Mouse (Mus musculus): Measurements from ENCODE around the gene Med19. TPM values are rescaled to one million over a fixed set of nuclear protein-coding genes. Genes with fewer than 3 reads are reported as not detected.

The Med19 gene
- polyA plus RNA-seq, 1 experiment from 2014 or later = 64.5 TPM

GRCm38 (mm10) chr2:84682605-84683183, 4.5 kb downstream of the Med19 start:
- no peak overlapping the region for H3K4me3 ChIP-seq (ENCODE audit: low read depth, low read length)
- H3K9ac ChIP-seq (replicated peaks; ENCODE audit: low read depth, low read length) = no peak overlapping the region
- H3K36me3 ChIP-seq (ENCODE audit: control insufficient read depth, insufficient read depth, low read length) = peaks cover 22% of the 10 kb centered on the region
- H3K27me3 ChIP-seq (ENCODE audit: control insufficient read depth, insufficient read depth, low read length) = no peaks in the 10 kb centered on the region
- H3K4me2 ChIP-seq (ENCODE audit: low read depth, low read length) = no peak overlapping the region
- 88% methylated on average over 6 of the region's 6 CpGs for WGBS
- H3K4me1 ChIP-seq (ENCODE audit: control insufficient read depth, insufficient read depth, low read length) = peaks cover 11% of the 10 kb centered on the region
- no peaks in the 10 kb centered on the region for H3K9me3 ChIP-seq (ENCODE audit: control insufficient read depth, low read length)
- no peak overlapping the region for H3K27ac ChIP-seq (ENCODE audit: low read depth, low read length)
- no peak for ATAC-seq (ENCODE audit: low read depth)

DNA sequence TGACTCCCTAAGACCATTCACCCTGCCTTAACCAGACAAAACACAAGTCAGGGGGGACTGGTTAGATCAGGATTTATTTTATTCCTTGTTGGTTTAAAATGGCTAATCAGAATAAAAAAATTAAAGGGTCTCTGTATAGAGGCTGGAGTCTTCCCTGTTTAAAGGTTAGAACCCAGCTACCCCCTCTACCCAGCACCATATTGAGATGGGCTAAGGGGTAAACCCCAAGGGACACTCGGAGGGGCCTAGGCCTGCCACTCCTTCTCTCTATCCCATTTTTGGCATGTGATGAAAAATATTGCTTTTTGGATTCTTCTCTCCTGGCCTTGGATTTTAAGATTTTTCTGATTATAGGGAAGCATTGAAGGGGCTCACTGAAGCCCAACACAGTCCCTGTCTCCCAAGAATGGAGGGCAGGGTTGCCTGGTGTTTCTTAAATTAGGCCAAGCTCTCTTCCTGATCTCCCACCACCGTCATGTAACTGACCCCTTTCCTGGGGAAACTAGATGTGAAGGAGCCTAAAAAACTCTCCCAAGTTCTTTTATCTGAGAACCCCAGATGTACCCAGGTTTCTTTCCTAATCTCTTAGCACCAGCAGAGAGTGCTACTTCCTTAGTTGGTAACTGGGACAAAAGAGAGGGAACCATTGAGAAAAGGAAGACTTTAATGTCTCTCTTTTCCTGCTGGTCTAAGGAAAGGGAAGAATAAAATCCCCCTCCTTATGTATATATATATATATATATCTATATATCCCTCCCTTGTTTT, 10.1 kb downstream of the Med19 start:
- WGBS = 73% methylated on average over 2 of the region's 2 CpGs
- no peak overlapping the region for H3K4me3 ChIP-seq (ENCODE audit: low read depth, low read length)
- H3K36me3 ChIP-seq (ENCODE audit: control insufficient read depth, insufficient read depth, low read length) = peaks cover 66% of the 10 kb centered on the region
- H3K4me2 ChIP-seq (ENCODE audit: low read depth, low read length) = no peak overlapping the region
- H3K4me1 ChIP-seq (ENCODE audit: control insufficient read depth, insufficient read depth, low read length) = no peaks in the 10 kb centered on the region
- H3K27ac ChIP-seq (ENCODE audit: low read depth, low read length) = no peak overlapping the region
- no peaks in the 10 kb centered on the region for H3K27me3 ChIP-seq (ENCODE audit: control insufficient read depth, insufficient read depth, low read length)
- no peak for ATAC-seq (ENCODE audit: low read depth)
- H3K9me3 ChIP-seq (ENCODE audit: control insufficient read depth, low read length) = no peaks in the 10 kb centered on the region
- H3K9ac ChIP-seq (replicated peaks; ENCODE audit: low read depth, low read length) = no peak overlapping the region

DNA sequence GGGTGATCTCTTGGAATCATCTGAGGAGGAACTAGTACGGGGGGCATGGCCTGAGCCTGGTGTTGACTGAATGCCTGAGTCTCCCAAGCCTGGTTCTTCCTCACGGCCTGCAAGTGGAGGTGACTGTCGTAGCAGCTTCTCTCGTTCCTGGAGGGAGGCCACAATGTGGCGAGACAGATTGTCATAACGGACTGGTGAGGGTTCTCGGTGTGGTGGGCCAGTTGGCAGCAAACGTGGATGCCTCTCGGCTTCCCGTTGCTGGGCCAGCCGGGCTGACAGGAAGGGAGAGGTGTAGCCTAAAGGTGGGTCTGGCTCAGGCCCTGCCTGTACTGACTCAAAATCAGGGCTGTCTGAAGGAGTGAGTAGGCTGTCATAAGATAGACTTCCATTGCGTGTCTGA, 11.8 kb downstream of the Med19 start:
- WGBS = 97% methylated on average over 12 of the region's 12 CpGs

GRCm38 (mm10) chr2:84695007-84695695, 16.9 kb downstream of the Med19 start:
- Histone ChIP-seq H3K4me3 (ENCODE audit: low read depth, low read length) (no peak overlapping the region), H3K36me3 (ENCODE audit: control insufficient read depth, insufficient read depth, low read length) (peaks cover 53% of the 10 kb centered on the region), H3K27ac (ENCODE audit: low read depth, low read length) (no peak overlapping the region), H3K9me3 (ENCODE audit: control insufficient read depth, low read length) (no peaks in the 10 kb centered on the region), H3K27me3 (ENCODE audit: control insufficient read depth, insufficient read depth, low read length) (no peaks in the 10 kb centered on the region), H3K9ac (replicated peaks; ENCODE audit: low read depth, low read length) (no peak overlapping the region), H3K4me2 (ENCODE audit: low read depth, low read length) (no peak overlapping the region), H3K4me1 (ENCODE audit: control insufficient read depth, insufficient read depth, low read length) (no peaks in the 10 kb centered on the region)
- no peak for ATAC-seq (ENCODE audit: low read depth)
- WGBS = 95% methylated on average over 5 of the region's 5 CpGs

More for the DNA sequence above, 11.8 kb downstream of the Med19 start:
- H3K4me2 ChIP-seq (ENCODE audit: low read depth, low read length) = no peak overlapping the region
- no peaks in the 10 kb centered on the region for H3K9me3 ChIP-seq (ENCODE audit: control insufficient read depth, low read length)
- no peaks in the 10 kb centered on the region for H3K27me3 ChIP-seq (ENCODE audit: control insufficient read depth, insufficient read depth, low read length)
- H3K36me3 ChIP-seq (ENCODE audit: control insufficient read depth, insufficient read depth, low read length) = peaks cover 73% of the 10 kb centered on the region
- ATAC-seq (ENCODE audit: low read depth) = no peak
- H3K9ac ChIP-seq (replicated peaks; ENCODE audit: low read depth, low read length) = no peak overlapping the region
- H3K27ac ChIP-seq (ENCODE audit: low read depth, low read length) = no peak overlapping the region
- H3K4me3 ChIP-seq (ENCODE audit: low read depth, low read length) = no peak overlapping the region
- H3K4me1 ChIP-seq (ENCODE audit: control insufficient read depth, insufficient read depth, low read length) = no peaks in the 10 kb centered on the region

DNA sequence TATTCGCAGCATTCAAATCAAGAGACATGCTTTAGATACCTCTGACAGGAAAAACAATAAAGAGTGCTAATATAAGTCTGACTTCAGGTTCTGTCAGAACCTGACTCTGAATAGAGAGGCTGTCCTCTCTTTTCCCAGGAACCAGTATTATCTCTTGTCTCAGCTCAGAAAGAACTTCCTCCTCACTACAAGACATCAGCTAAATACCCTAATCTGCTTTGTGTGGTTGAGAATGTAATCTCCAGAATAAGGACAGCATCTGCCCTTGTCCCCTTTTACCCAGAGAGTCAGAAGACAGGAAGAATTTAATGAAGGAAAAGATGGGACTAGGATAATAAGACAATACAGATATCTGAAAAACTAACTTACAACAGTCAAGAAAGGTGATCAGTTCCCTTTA, 25.3 kb downstream of the Med19 start:
- Histone ChIP-seq H3K27ac (ENCODE audit: low read depth, low read length) (no peak overlapping the region), H3K36me3 (ENCODE audit: control insufficient read depth, insufficient read depth, low read length) (0 out of 2 replicates have a peak, but pooled peaks cover 4% of the 10 kb centered on the region), H3K9me3 (ENCODE audit: control insufficient read depth, low read length) (no peaks in the 10 kb centered on the region), H3K4me2 (ENCODE audit: low read depth, low read length) (no peak overlapping the region), H3K4me3 (ENCODE audit: low read depth, low read length) (no peak overlapping the region), H3K4me1 (ENCODE audit: control insufficient read depth, insufficient read depth, low read length) (peaks cover 3% of the 10 kb centered on the region; the same call in 1 of the 2 replicates), H3K27me3 (ENCODE audit: control insufficient read depth, insufficient read depth, low read length) (no peaks in the 10 kb centered on the region), H3K9ac (replicated peaks; ENCODE audit: low read depth, low read length) (no peak overlapping the region)
- ATAC-seq (ENCODE audit: low read depth) = no peak
- 95% methylated on average over 1 of the region's 1 CpGs for WGBS

DNA sequence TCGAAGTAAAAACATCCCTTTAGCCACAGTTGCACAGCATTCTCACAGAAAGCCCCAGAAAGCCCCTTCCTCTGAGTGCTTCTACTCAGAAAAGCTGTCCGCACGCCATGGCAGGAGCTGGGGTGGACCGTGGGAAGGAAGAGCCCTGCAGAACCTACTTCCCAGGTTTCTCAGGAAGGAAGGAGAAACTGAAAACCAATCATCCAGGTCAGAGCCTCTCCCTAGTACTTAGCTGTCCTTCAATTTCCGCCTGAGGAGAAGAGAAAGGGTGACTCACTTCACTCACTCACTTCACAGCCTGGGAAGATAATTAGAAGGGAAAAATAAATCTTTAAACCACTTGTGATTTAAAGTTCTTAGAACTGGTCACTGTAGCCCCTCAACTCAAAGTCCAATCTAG, 26.1 kb downstream of the Med19 start:
- H3K27me3 ChIP-seq (ENCODE audit: control insufficient read depth, insufficient read depth, low read length) = no peaks in the 10 kb centered on the region
- H3K9me3 ChIP-seq (ENCODE audit: control insufficient read depth, low read length) = no peaks in the 10 kb centered on the region
- H3K4me2 ChIP-seq (ENCODE audit: low read depth, low read length) = no peak overlapping the region
- no peak overlapping the region for H3K9ac ChIP-seq (replicated peaks; ENCODE audit: low read depth, low read length)
- H3K4me1 ChIP-seq (ENCODE audit: control insufficient read depth, insufficient read depth, low read length) = peaks cover 3% of the 10 kb centered on the region; the same call in 1 of the 2 replicates
- H3K4me3 ChIP-seq (ENCODE audit: low read depth, low read length) = no peak overlapping the region
- WGBS = 92% methylated on average over 5 of the region's 5 CpGs
- ATAC-seq (ENCODE audit: low read depth) = no peak
- H3K36me3 ChIP-seq (ENCODE audit: control insufficient read depth, insufficient read depth, low read length) = 0 out of 2 replicates have a peak, but pooled peaks cover 2% of the 10 kb centered on the region
- H3K27ac ChIP-seq (ENCODE audit: low read depth, low read length) = no peak overlapping the region

GRCm38 (mm10) chr2:84705295-84705694, 27.1 kb downstream of the Med19 start:
- H3K27ac ChIP-seq (ENCODE audit: low read depth, low read length) = no peak overlapping the region
- H3K36me3 ChIP-seq (ENCODE audit: control insufficient read depth, insufficient read depth, low read length) = peaks cover 3% of the 10 kb centered on the region; the same call in 1 of the 2 replicates

DNA sequence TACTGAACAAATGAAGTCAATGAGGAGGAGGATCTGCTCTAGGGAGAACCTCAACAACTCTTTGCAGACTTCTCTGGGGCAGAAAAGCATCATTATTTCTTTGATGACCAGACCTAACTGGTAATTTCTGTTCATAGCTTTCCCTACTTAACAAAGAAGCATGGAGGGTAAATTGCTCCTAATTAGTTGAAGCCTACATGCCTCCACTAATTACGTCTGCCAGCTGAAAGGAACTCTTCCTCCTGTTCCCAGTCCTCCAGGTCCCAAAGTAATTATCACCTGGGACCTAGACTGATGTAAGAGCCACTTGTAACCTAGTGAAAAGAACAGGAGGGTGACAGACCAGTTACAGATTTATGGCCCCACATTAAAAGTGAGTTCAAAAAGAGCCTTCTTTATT, 29.3 kb downstream of the Med19 start:
- Histone ChIP-seq H3K27ac (ENCODE audit: low read depth, low read length) (no peak overlapping the region), H3K9ac (replicated peaks; ENCODE audit: low read depth, low read length) (no peak overlapping the region), H3K4me3 (ENCODE audit: low read depth, low read length) (no peak overlapping the region), H3K9me3 (ENCODE audit: control insufficient read depth, low read length) (no peaks in the 10 kb centered on the region), H3K4me1 (ENCODE audit: control insufficient read depth, insufficient read depth, low read length) (peaks cover 4% of the 10 kb centered on the region; the same call in 1 of the 2 replicates), H3K4me2 (ENCODE audit: low read depth, low read length) (no peak overlapping the region), H3K27me3 (ENCODE audit: control insufficient read depth, insufficient read depth, low read length) (no peaks in the 10 kb centered on the region), H3K36me3 (ENCODE audit: control insufficient read depth, insufficient read depth, low read length) (peaks cover 10% of the 10 kb centered on the region; the same call in 1 of the 2 replicates)
- no peak for ATAC-seq (ENCODE audit: low read depth)
- WGBS = 13% methylated on average over 1 of the region's 1 CpGs

More at GRCm38 (mm10) chr2:84705295-84705694, 27.1 kb downstream of the Med19 start:
- H3K27me3 ChIP-seq (ENCODE audit: control insufficient read depth, insufficient read depth, low read length) = no peaks in the 10 kb centered on the region
- WGBS = 95% methylated on average over 1 of the region's 1 CpGs
- H3K4me3 ChIP-seq (ENCODE audit: low read depth, low read length) = no peak overlapping the region
- no peak overlapping the region for H3K4me2 ChIP-seq (ENCODE audit: low read depth, low read length)
- no peaks in the 10 kb centered on the region for H3K9me3 ChIP-seq (ENCODE audit: control insufficient read depth, low read length)
- no peak overlapping the region for H3K9ac ChIP-seq (replicated peaks; ENCODE audit: low read depth, low read length)
- peaks cover 3% of the 10 kb centered on the region; the same call in 1 of the 2 replicates for H3K4me1 ChIP-seq (ENCODE audit: control insufficient read depth, insufficient read depth, low read length)
- ATAC-seq (ENCODE audit: low read depth) = no peak

DNA sequence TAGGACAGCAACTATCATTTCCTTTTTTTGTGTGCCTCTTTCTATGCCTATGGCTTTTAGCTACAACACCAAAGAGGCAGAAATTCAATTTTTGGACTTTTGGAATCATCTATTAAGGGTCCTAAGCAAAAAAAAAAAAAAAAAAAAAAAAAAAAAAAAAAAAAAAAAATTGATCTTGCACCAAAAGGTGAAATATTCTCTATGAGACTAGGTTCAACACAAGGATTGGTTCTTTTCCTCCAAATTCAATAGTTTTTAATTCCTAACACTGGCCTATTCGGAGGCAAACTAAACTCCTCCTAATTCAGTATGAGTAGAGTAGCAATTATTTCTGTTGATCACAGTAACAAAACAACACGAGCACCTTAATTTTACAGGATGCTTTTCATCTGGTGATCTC, 33.7 kb downstream of the Med19 start:
- no peak for ATAC-seq (ENCODE audit: low read depth)
- WGBS = 93% methylated on average over 2 of the region's 2 CpGs
- Histone ChIP-seq H3K4me3 (ENCODE audit: low read depth, low read length) (no peak overlapping the region), H3K27me3 (ENCODE audit: control insufficient read depth, insufficient read depth, low read length) (no peaks in the 10 kb centered on the region), H3K36me3 (ENCODE audit: control insufficient read depth, insufficient read depth, low read length) (peaks cover 10% of the 10 kb centered on the region; the same call in 1 of the 2 replicates), H3K9me3 (ENCODE audit: control insufficient read depth, low read length) (no peaks in the 10 kb centered on the region), H3K4me1 (ENCODE audit: control insufficient read depth, insufficient read depth, low read length) (peaks cover 16% of the 10 kb centered on the region; the same call in 1 of the 2 replicates), H3K4me2 (ENCODE audit: low read depth, low read length) (no peak overlapping the region), H3K27ac (ENCODE audit: low read depth, low read length) (no peak overlapping the region), H3K9ac (replicated peaks; ENCODE audit: low read depth, low read length) (no peak overlapping the region)

All from neural tube, embryonic 14.5 days (tissue).